Mouse (Mus musculus) forebrain, embryonic 11.5 days (tissue): ENCODE results near the gene Gm12253. TPM values are rescaled to one million over a fixed set of nuclear protein-coding genes. Genes with fewer than 3 reads are reported as not detected.

Experiments
- ATAC-seq: fragments of 200-750 bp; cut with Nextera tagmentation; replicated peaks from 2 replicates; pipeline ENCODE4 v1.8.0; 2017; ENCODE audit warnings: moderate TSS enrichment; ENCODE audit not compliant: low FRiP score
- DNase-seq: peaks from one replicate; pipeline ENCODE4 v3.0.0-alpha.2; 2017; ENCODE audit warnings: low spot score
- H3K27ac ChIP-seq: fragments of 300-500 bp; sonication (generic); 2 replicates; pipeline ENCODE4 v1.5.1; 2014; ENCODE audit warnings: low read depth, low read length
- H3K27me3 ChIP-seq: fragments of 300-500 bp; sonication (generic); 2 replicates; pipeline ENCODE4 v1.6.1; 2014; ENCODE audit warnings: mild to moderate bottlenecking, low read length, mixed read lengths; ENCODE audit not compliant: control insufficient read depth, insufficient read depth
- H3K36me3 ChIP-seq: fragments of 300-500 bp; sonication (generic); 2 replicates; pipeline ENCODE4 v1.6.1; 2014; ENCODE audit warnings: mild to moderate bottlenecking, low read length, moderate library complexity, mixed read lengths; ENCODE audit not compliant: control insufficient read depth, insufficient read depth
- H3K4me1 ChIP-seq: fragments of 300-500 bp; sonication (generic); replicated peaks from 2 replicates; pipeline ENCODE4 v1.6.1; 2014; ENCODE audit warnings: low read length, mixed read lengths; ENCODE audit not compliant: control insufficient read depth, insufficient read depth
- H3K4me2 ChIP-seq: fragments of 300-500 bp; sonication (generic); 2 replicates; pipeline ENCODE4 v1.6.1; 2014; ENCODE audit warnings: low read depth, mild to moderate bottlenecking, low read length, moderate library complexity, mixed read lengths; ENCODE audit not compliant: severe bottlenecking
- H3K4me3 ChIP-seq: fragments of 300-500 bp; sonication (generic); 2 replicates; pipeline ENCODE4 v1.5.1; 2014; ENCODE audit warnings: low read depth, low read length
- H3K9ac ChIP-seq: fragments of 300-500 bp; sonication (generic); 2 replicates; pipeline ENCODE4 v1.6.1; 2014; ENCODE audit warnings: low read length
- H3K9me3 ChIP-seq: fragments of 300-500 bp; sonication (generic); 2 replicates; pipeline ENCODE4 v1.6.1; 2016; ENCODE audit warnings: low read length, mixed read lengths; ENCODE audit not compliant: control insufficient read depth
- polyA plus RNA-seq: library from polyadenylated mRNA; unstranded; fragments of >200 nt; fragmentation: Nextera tagmentation; extraction: Ambion mirVana; gene quantifications from 2 replicates; pipeline ENCODE4 v1.2.1, GENCODE M21; 2014

The Gm12253 gene
- polyA plus RNA-seq, 1 experiment from 2014 or later: not detected

GRCm38 (mm10) chr11:58462170-58462569, 29.8 kb downstream of the Gm12253 start, which contains the start of gene Olfr30:
TSS of gene Olfr30 (minus strand) at chr11:58462270.
- H3K4me3 ChIP-seq: no peak within 1 kb of the TSS
- no peak within 1 kb of the TSS for H3K4me2 ChIP-seq
- no peaks in the 10 kb centered on the region for H3K36me3 ChIP-seq
- no peak within 1 kb of the TSS for H3K27ac ChIP-seq
- no peaks in the 10 kb centered on the region for H3K27me3 ChIP-seq
- ATAC-seq (no peak), DNase-seq (no peak)
- H3K9ac ChIP-seq: no peak within 1 kb of the TSS
- no peaks in the 10 kb centered on the region for H3K9me3 ChIP-seq
- H3K4me1 ChIP-seq: no peaks in the 10 kb centered on the region

Other genes with a start within 250 kb of the Gm12253 start
- 2.0 and 2.3 TPM in 2 replicates for gene Igtp, start 233.0 kb upstream of the Gm12253 start, polyA plus RNA-seq
- gene Irgm2, start 232.9 kb upstream of the Gm12253 start, polyA plus RNA-seq: 0.28 and 0.47 TPM in 2 replicates
- 0.08 TPM in 1 of 2 replicates, not detected in the other for gene 4930438A08Rik, start 157.8 kb upstream of the Gm12253 start, polyA plus RNA-seq
- 17.4 and 20.0 TPM in 2 replicates for gene Zfp692, start 125.5 kb upstream of the Gm12253 start, polyA plus RNA-seq
- gene Zfp672, start 102.2 kb upstream of the Gm12253 start, polyA plus RNA-seq: 30.6 and 33.2 TPM in 2 replicates
- 36.7 and 41.0 TPM in 2 replicates for gene Sh3bp5l, start 101.8 kb upstream of the Gm12253 start, polyA plus RNA-seq
- not detected in 2 replicates for gene Lypd8, start 53.5 kb upstream of the Gm12253 start, polyA plus RNA-seq
- not detected in 2 replicates for gene 1810065E05Rik, start 11.4 kb upstream of the Gm12253 start, polyA plus RNA-seq
- gene Lypd9, start 20.4 kb downstream of the Gm12253 start, polyA plus RNA-seq: not detected in 2 replicates
- gene Olfr30, start 29.7 kb downstream of the Gm12253 start, polyA plus RNA-seq: not detected in 2 replicates
- not detected in 2 replicates for gene Olfr332, start 60.0 kb downstream of the Gm12253 start, polyA plus RNA-seq
- not detected in 2 replicates for gene Olfr331, start 70.0 kb downstream of the Gm12253 start, polyA plus RNA-seq
- not detected in 2 replicates for gene Olfr330, start 102.3 kb downstream of the Gm12253 start, polyA plus RNA-seq
- gene Olfr329-ps, start 113.9 kb downstream of the Gm12253 start, polyA plus RNA-seq: not detected in 2 replicates
- 0.07 and 0.12 TPM in 2 replicates for gene Olfr328, start 123.1 kb downstream of the Gm12253 start, polyA plus RNA-seq
- gene Olfr224, start 138.0 kb downstream of the Gm12253 start, polyA plus RNA-seq: not detected in 2 replicates
- gene Olfr325, start 145.2 kb downstream of the Gm12253 start, polyA plus RNA-seq: not detected in 2 replicates
- not detected in 2 replicates for gene Olfr324, start 162.6 kb downstream of the Gm12253 start, polyA plus RNA-seq
- not detected in 2 replicates for gene 2210407C18Rik, start 183.5 kb downstream of the Gm12253 start, polyA plus RNA-seq
- not detected in 2 replicates for gene Olfr323, start 197.9 kb downstream of the Gm12253 start, polyA plus RNA-seq
- 0.55 and 0.60 TPM in 2 replicates for gene Trim58, start 207.9 kb downstream of the Gm12253 start, polyA plus RNA-seq
- gene Olfr322, start 226.2 kb downstream of the Gm12253 start, polyA plus RNA-seq: not detected in 2 replicates
- gene Olfr320, start 248.5 kb downstream of the Gm12253 start, polyA plus RNA-seq: not detected in 2 replicates